Mouse (Mus musculus) midbrain, embryonic 16.5 days (tissue): Measurements from ENCODE around the gene Gpr55. TPM values are rescaled to one million over a fixed set of nuclear protein-coding genes. Genes with fewer than 3 reads are reported as not detected.

Experiments used
- ATAC-seq: fragments of 200-750 bp; cut with Nextera tagmentation; 2 replicates; pipeline ENCODE4 v1.8.0; 2017; ENCODE audit warnings: moderate TSS enrichment
- H3K27ac ChIP-seq: fragments of 300-500 bp; sonication (generic); 2 replicates; pipeline ENCODE4 v1.5.1; 2014; ENCODE audit warnings: mild to moderate bottlenecking, low read length, mixed read lengths
- H3K27me3 ChIP-seq: fragments of 300-500 bp; sonication (generic); 2 replicates; pipeline ENCODE4 v1.6.1; 2014; ENCODE audit warnings: low read depth, low read length, mixed read lengths; ENCODE audit not compliant: control insufficient read depth, insufficient read depth
- H3K36me3 ChIP-seq: fragments of 300-500 bp; sonication (generic); 2 replicates; pipeline ENCODE4 v1.6.1; 2014; ENCODE audit warnings: mild to moderate bottlenecking, low read length, moderate library complexity, mixed read lengths; ENCODE audit not compliant: control insufficient read depth, insufficient read depth
- H3K4me1 ChIP-seq: fragments of 300-500 bp; sonication (generic); 2 replicates; pipeline ENCODE4 v1.6.1; 2014; ENCODE audit warnings: mild to moderate bottlenecking, low read length, mixed read lengths; ENCODE audit not compliant: control insufficient read depth, insufficient read depth
- H3K4me2 ChIP-seq: fragments of 300-500 bp; sonication (generic); 2 replicates; pipeline ENCODE4 v1.6.1; 2014; ENCODE audit warnings: mild to moderate bottlenecking, low read length, mixed read lengths
- H3K4me3 ChIP-seq: fragments of 300-500 bp; sonication (generic); 2 replicates; pipeline ENCODE4 v1.5.1; 2014; ENCODE audit warnings: low read depth, mild to moderate bottlenecking, low read length, moderate library complexity, mixed read lengths
- H3K9ac ChIP-seq: fragments of 300-500 bp; sonication (generic); 2 replicates; pipeline ENCODE4 v1.6.1; 2014; ENCODE audit warnings: low read depth, low read length, mixed read lengths
- H3K9me3 ChIP-seq: fragments of 300-500 bp; sonication (generic); replicated peaks from 2 replicates; pipeline ENCODE4 v1.6.1; 2014; ENCODE audit warnings: mild to moderate bottlenecking, low read length, mixed read lengths; ENCODE audit not compliant: control insufficient read depth, poor library complexity, severe bottlenecking
- whole genome bisulfite sequencing: fragments of 180-500 bp; shearing (Covaris S2); extraction: QIAGEN DNeasy Blood & Tissue Kit; methylation state at CpG from one replicate; pipeline ENCODE4 v1.1.7; 2014; 5-methylcytosine and 5-hydroxymethylcytosine counted together
- polyA plus RNA-seq: library from polyadenylated mRNA; unstranded; fragments of >200 nt; fragmentation: Nextera tagmentation; extraction: Ambion mirVana; gene quantifications from 2 replicates; pipeline ENCODE4 v1.2.1, GENCODE M21; 2015

Gene Gpr55
- polyA plus RNA-seq, 1 experiment from 2014 or later = 0.13 TPM

DNA sequence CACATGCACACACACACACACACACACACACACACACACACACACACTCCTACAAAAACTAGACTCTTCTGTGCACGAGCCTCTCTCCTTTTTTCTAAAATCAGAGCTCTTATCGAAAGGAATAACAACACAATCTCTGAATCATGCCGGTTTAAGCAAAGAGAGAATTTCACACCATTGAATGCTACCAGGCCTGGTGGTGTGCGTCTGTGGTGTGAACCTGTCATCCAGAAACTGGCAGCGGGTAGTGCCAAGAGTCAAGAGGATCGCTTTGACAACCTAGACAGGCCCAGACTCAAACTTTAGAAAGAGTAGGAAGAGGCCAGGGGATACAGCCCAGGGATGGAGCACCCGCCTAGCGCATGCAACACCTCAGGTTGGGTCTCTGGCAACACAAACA is 18.5 kb downstream of the Gpr55 start:
- whole genome bisulfite sequencing = 82% methylated on average over 8 of the region's 8 CpGs
- ATAC-seq = no peak
- H3K4me2 ChIP-seq = no peak overlapping the region

DNA sequence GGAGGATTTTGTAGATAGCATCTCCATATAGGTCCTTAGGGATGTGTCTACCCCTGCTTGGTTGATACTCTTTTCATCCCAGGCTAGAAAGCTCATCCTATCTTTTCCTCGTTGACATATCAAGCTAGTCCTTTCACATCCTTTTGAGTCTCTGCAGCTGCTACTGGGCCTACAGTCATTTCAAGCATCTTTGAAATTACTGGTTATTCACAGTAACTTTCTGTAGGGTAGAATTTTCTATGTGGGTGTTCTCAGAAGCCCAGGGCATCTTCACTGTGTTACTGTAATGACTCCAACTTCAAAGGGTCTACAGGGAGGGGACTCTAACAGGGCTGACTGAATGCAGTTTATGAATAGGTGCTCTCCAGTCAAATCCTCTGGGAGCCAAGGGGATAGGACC is 23.5 kb downstream of the Gpr55 start:
- no peak overlapping the region for H3K27ac ChIP-seq
- H3K36me3 ChIP-seq = no peaks in the 10 kb centered on the region
- peaks cover 22% of the 10 kb centered on the region for H3K4me1 ChIP-seq
- no peak overlapping the region for H3K4me2 ChIP-seq
- no peaks in the 10 kb centered on the region for H3K27me3 ChIP-seq
- no peak overlapping the region for H3K9ac ChIP-seq
- no peak for ATAC-seq
- H3K4me3 ChIP-seq = no peak overlapping the region
- H3K9me3 ChIP-seq = no peaks in the 10 kb centered on the region
- 63% methylated on average over 1 of the region's 1 CpGs for WGBS

More for the DNA sequence above, 18.5 kb downstream of the Gpr55 start:
- Histone ChIP-seq H3K4me3 (no peak overlapping the region), H3K4me1 (no peaks in the 10 kb centered on the region), H3K36me3 (no peaks in the 10 kb centered on the region), H3K27ac (no peak overlapping the region), H3K27me3 (no peaks in the 10 kb centered on the region), H3K9ac (no peak overlapping the region), H3K9me3 (0 out of 2 replicates have a peak, but pooled peaks cover 2% of the 10 kb centered on the region)

DNA sequence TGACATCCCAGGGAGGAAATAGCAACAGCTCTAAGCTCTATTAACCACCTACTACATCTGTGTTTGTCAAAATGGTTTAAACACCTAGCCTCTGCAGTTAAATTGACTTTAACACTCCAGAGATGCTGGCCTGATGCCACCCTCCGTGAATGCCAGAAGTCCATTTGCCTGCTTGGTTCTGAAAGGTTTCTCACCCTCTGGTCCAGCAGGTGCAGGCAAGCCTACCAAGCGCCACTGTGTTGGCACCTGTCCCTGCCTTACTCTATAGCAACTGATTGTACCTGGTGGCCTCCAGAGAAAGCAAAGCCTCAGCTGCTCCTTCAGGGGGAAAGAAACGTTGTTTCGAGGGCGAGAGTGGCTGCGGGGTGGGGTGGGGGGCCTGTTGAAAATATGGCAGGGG is 24.5 kb downstream of the Gpr55 start:
- H3K4me2 ChIP-seq = no peak overlapping the region

DNA sequence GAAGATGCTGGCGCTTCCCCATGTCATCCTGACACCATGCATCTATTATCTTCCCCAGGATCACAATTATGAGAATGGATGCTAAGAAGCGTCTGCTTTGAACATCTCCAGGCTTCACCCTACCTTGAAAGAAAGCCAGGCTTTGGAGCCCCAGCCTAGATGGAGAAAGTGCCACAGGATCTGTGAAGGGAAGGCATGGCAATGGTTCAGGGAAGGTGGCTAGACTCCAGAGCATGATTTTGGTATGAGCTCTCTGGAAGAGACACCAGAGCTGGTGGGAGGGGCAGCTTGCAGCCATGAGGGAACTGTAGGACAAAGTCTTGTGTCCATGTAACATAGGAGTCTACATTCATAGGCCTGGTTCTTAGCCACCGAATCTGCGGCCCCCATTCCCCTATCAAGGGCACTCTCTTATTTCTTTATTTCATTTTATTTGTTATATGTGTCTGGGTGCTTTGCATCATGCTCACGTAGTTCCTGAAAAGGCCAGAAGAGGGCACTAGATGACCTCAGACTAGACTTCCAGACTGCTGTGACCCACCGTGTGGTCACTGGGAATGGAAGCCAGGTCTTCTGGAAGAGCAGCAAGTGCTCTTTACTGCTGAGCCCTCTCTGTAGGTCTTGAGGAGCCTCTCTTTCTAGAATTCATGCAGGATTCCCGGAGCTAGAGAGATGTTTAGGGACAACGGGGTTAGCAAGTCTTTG is 25.5 kb downstream of the Gpr55 start:
- H3K9ac ChIP-seq = no peak overlapping the region
- no peak overlapping the region for H3K27ac ChIP-seq
- no peaks in the 10 kb centered on the region for H3K9me3 ChIP-seq
- WGBS = 51% methylated on average over 8 of the region's 8 CpGs
- peaks cover 25% of the 10 kb centered on the region for H3K4me1 ChIP-seq
- H3K4me3 ChIP-seq = no peak overlapping the region
- H3K27me3 ChIP-seq = no peaks in the 10 kb centered on the region
- ATAC-seq = no peak
- H3K4me2 ChIP-seq = no peak overlapping the region
- H3K36me3 ChIP-seq = no peaks in the 10 kb centered on the region

More for the DNA sequence above, 24.5 kb downstream of the Gpr55 start:
- no peak overlapping the region for H3K9ac ChIP-seq
- peaks cover 22% of the 10 kb centered on the region for H3K4me1 ChIP-seq
- 0 out of 2 replicates have a peak overlapping the region, but pooled peaks have one; percentile 5 for H3K27ac ChIP-seq
- no peak for ATAC-seq
- H3K27me3 ChIP-seq = no peaks in the 10 kb centered on the region
- no peaks in the 10 kb centered on the region for H3K9me3 ChIP-seq
- H3K36me3 ChIP-seq = no peaks in the 10 kb centered on the region
- H3K4me3 ChIP-seq = no peak overlapping the region
- 80% methylated on average over 6 of the region's 6 CpGs for WGBS

GRCm38 (mm10) chr1:85934560-85934959 is 26.2 kb downstream of the Gpr55 start:
- H3K27me3 ChIP-seq = no peaks in the 10 kb centered on the region
- 12% methylated on average over 7 of the region's 7 CpGs for WGBS
- peaks cover 25% of the 10 kb centered on the region for H3K4me1 ChIP-seq
- no peaks in the 10 kb centered on the region for H3K9me3 ChIP-seq
- no peak overlapping the region for H3K4me3 ChIP-seq
- no peaks in the 10 kb centered on the region for H3K36me3 ChIP-seq
- H3K27ac ChIP-seq = no peak overlapping the region; the same call in 1 of the 2 replicates
- H3K9ac ChIP-seq = no peak overlapping the region
- ATAC-seq = peak; percentile 15; the same call in 1 of the 2 replicates
- H3K4me2 ChIP-seq = no peak overlapping the region

DNA sequence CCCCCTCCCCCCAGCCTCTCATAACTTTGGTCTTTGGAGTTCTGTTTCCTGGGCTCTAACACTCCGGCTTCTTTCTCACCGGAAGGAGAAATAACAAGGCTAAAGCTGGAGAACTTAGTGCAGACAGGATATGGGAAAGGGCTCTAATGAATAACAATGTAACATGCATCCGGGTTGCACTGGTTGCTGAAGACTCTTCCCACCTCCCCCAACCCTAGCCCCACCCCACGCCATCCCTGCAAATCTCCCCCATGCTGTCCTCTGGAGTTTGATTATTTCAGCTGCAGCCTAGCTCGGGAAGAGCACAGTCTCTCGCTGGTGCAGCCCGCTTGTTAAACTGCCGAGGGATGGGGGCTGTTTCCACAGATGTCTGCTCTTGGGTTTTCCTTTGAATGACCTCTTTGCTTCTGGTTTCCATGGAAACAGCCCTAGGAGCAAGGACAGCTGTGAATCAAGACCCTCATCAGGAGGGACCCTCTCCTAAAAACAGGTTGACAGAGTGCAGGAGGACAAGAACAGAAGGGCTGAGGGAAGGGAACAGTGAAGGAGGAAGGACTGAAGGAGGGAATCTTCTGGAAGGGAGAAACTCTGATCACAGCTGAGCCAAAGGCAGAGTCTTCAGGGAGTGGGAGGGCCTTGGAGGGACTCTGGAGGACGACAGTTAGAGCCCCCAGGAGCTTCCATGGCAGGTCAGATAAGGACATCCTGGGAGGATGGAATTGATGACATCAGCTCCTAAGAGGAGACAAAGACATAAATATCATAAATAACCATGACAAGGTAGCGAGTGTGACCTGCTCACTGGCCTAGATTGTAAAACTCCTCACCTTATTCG is 27.0 kb downstream of the Gpr55 start:
- no peaks in the 10 kb centered on the region for H3K27me3 ChIP-seq
- no peak overlapping the region; the same call in 1 of the 2 replicates for H3K9ac ChIP-seq
- no peaks in the 10 kb centered on the region for H3K9me3 ChIP-seq
- peaks cover 29% of the 10 kb centered on the region for H3K4me1 ChIP-seq
- peak; percentile 62 for ATAC-seq
- peak overlapping the region; percentile 66 for H3K27ac ChIP-seq
- H3K36me3 ChIP-seq = no peaks in the 10 kb centered on the region
- 11% methylated on average over 11 of the region's 11 CpGs for WGBS
- no peak overlapping the region for H3K4me3 ChIP-seq
- H3K4me2 ChIP-seq = peak overlapping the region; percentile 10; the same call in 1 of the 2 replicates

DNA sequence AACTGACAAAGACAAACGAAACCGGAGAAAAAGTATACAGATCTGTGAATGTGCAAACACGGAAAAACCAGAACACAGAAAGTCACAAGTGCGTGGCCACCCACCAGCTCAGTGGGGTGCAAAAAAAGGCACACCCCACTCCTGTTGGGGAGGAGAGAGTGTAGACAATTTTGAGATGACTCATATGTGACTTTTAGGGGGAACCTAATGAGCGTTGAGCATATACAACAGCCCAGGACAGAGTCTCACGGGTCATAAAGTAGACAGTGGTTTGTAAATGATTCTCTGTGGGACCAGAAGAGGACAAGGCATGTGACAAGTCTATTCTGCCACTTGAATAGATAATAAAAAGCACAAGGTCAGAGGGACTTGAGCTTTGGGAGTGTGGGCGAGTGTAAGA is 27.6 kb downstream of the Gpr55 start:
- no peak overlapping the region for H3K9ac ChIP-seq
- no peaks in the 10 kb centered on the region for H3K9me3 ChIP-seq
- no peaks in the 10 kb centered on the region for H3K27me3 ChIP-seq
- no peak for ATAC-seq
- peaks cover 35% of the 10 kb centered on the region for H3K4me1 ChIP-seq
- 29% methylated on average over 7 of the region's 7 CpGs for WGBS
- H3K27ac ChIP-seq = peak overlapping the region; percentile 66; the same call in 1 of the 2 replicates
- no peaks in the 10 kb centered on the region for H3K36me3 ChIP-seq
- peak overlapping the region; percentile 10; the same call in 1 of the 2 replicates for H3K4me2 ChIP-seq
- H3K4me3 ChIP-seq = no peak overlapping the region

DNA sequence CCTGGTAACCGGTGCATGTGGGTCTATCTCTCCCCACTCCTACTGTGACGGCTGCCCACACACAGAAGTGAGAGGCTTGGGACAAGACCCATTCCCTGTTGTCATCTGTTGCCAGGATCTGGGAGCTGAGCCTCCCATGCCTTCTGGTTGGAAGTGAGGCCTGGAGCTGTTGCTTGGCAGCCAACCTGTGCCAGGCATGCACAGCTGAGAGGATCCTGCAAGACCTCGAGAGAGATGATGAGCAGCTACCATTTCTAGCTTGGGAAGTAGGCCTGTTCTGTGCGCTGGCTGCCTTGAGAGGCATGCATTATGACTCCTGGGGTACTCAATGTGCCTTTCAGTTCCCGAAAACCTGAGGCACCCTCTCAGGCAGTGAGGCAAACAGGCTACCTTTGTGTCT is 29.6 kb downstream of the Gpr55 start:
- Histone ChIP-seq H3K4me2 (no peak overlapping the region), H3K9me3 (no peaks in the 10 kb centered on the region), H3K27ac (no peak overlapping the region), H3K9ac (no peak overlapping the region), H3K4me3 (no peak overlapping the region), H3K36me3 (no peaks in the 10 kb centered on the region), H3K4me1 (peaks cover 43% of the 10 kb centered on the region), H3K27me3 (no peaks in the 10 kb centered on the region)
- no peak for ATAC-seq
- WGBS = 85% methylated on average over 5 of the region's 5 CpGs

DNA sequence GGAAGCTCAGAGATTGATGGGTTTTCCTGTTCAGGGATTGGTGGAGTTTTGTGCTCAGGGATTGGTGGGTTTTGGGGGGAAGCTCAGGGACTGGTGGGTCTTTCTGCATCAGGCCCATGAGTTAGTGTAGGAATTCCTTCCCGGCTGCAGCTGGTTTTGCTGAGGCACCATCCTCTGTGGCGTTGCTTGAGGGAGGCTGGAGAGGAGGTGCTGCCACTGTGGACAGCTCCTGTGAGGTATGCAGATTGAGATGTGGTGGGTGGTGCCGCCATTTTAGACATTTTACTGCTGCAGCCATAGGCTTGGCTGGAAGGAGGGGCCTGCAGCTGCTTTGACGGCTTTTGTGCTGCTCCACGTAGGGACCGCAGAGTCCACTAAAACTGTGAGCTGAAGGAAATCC is 31.4 kb downstream of the Gpr55 start:
- H3K9me3 ChIP-seq = no peaks in the 10 kb centered on the region
- no peak overlapping the region for H3K9ac ChIP-seq
- no peaks in the 10 kb centered on the region for H3K27me3 ChIP-seq
- H3K27ac ChIP-seq = peak overlapping the region; percentile 85
- no peak for ATAC-seq
- WGBS = 79% methylated on average over 6 of the region's 6 CpGs
- H3K4me1 ChIP-seq = peaks cover 39% of the 10 kb centered on the region
- no peak overlapping the region for H3K4me3 ChIP-seq
- no peak overlapping the region; the same call in 1 of the 2 replicates for H3K4me2 ChIP-seq
- no peaks in the 10 kb centered on the region for H3K36me3 ChIP-seq
